Mouse (Mus musculus): ENCODE measurements around the gene Msmb.
A peak's percentile ranks its signal among the peaks of the same experiment; 100 is the strongest.
"Not testable (repeated sequence)": the region's sequence is repeated elsewhere in the genome, so short reads cannot be mapped to it uniquely, and the experiment has no call there.

Msmb gene

GRCm38 (mm10) chr14:32141723-32142122 lies at the start of gene Msmb:
TSS of gene Msmb (plus strand) at chr14:32142023.
- DNase-seq (ENCODE audit: low spot score), result no peak

- DNase-seq (ENCODE audit: low spot score), result no peak
These were observed 48.8 kb upstream of the Msmb start for GRCm38 (mm10) chr14:32093018-32093417.

- DNase-seq (ENCODE audit: low spot score), result no peak
These were observed 48.2 kb upstream of the Msmb start for GRCm38 (mm10) chr14:32093500-32094117.

GRCm38 (mm10) chr14:32095646-32096045 lies 46.2 kb upstream of the Msmb start:
- no peak for DNase-seq (ENCODE audit: low spot score)

GRCm38 (mm10) chr14:32096740-32097139 lies 45.1 kb upstream of the Msmb start:
- no peak for DNase-seq (ENCODE audit: low spot score)

GRCm38 (mm10) chr14:32097691-32098090 lies 44.1 kb upstream of the Msmb start:
- DNase-seq (ENCODE audit: low spot score), result no peak

GRCm38 (mm10) chr14:32098951-32099350 lies 42.9 kb upstream of the Msmb start:
- no peak for DNase-seq (ENCODE audit: low spot score)

GRCm38 (mm10) chr14:32103556-32103955 lies 38.3 kb upstream of the Msmb start:
- no peak for DNase-seq (ENCODE audit: low spot score)

- no peak for DNase-seq (ENCODE audit: low spot score)
These were observed 36.2 kb upstream of the Msmb start for GRCm38 (mm10) chr14:32105663-32106062.

- no peak for DNase-seq (ENCODE audit: low spot score)
These were observed 34.9 kb upstream of the Msmb start for GRCm38 (mm10) chr14:32106911-32107310.

- DNase-seq (ENCODE audit: low spot score), result not testable (repeated sequence)
These were observed 29.7 kb upstream of the Msmb start for GRCm38 (mm10) chr14:32112124-32112523.

GRCm38 (mm10) chr14:32120940-32121919 lies 20.6 kb upstream of the Msmb start:
- no peak for DNase-seq (ENCODE audit: low spot score)

GRCm38 (mm10) chr14:32121920-32122315 lies 19.9 kb upstream of the Msmb start:
- peak; percentile 15 for DNase-seq (ENCODE audit: low spot score)

- no peak for DNase-seq (ENCODE audit: low spot score)
These were observed 17.6 kb upstream of the Msmb start for GRCm38 (mm10) chr14:32124261-32124660.

- DNase-seq (ENCODE audit: low spot score), result not testable (repeated sequence)
These were observed 16.6 kb upstream of the Msmb start for GRCm38 (mm10) chr14:32125256-32125655.

GRCm38 (mm10) chr14:32128409-32128808 lies 13.4 kb upstream of the Msmb start:
- DNase-seq (ENCODE audit: low spot score), result no peak

GRCm38 (mm10) chr14:32131836-32132235 lies 10.0 kb upstream of the Msmb start:
- DNase-seq (ENCODE audit: low spot score), result no peak

- no peak for DNase-seq (ENCODE audit: low spot score)
These were observed 7.5 kb upstream of the Msmb start for GRCm38 (mm10) chr14:32134293-32134692.

- not testable (repeated sequence) for DNase-seq (ENCODE audit: low spot score)
These were observed 5.4 kb upstream of the Msmb start for GRCm38 (mm10) chr14:32136467-32136866.

GRCm38 (mm10) chr14:32140359-32140965 lies 1.4 kb upstream of the Msmb start:
- no peak for DNase-seq (ENCODE audit: low spot score)

- DNase-seq (ENCODE audit: low spot score), result no peak
These were observed 2.9 kb downstream of the Msmb start for GRCm38 (mm10) chr14:32144734-32145133.

- DNase-seq (ENCODE audit: low spot score), result no peak
These were observed 3.6 kb downstream of the Msmb start for GRCm38 (mm10) chr14:32145401-32145800.

Measured in urinary bladder, postnatal 25 days (tissue).